Mouse (Mus musculus) effector memory CD4-positive, alpha-beta T cell, adult 7 months (primary cell): Measurements from ENCODE around the gene Mau2. TPM values are rescaled to one million over a fixed set of nuclear protein-coding genes. Genes with fewer than 3 reads are reported as not detected.

Experiments used
- polyA plus RNA-seq: library from polyadenylated mRNA; unstranded; fragments of 100-300 nt; shearing (Covaris generic); gene quantifications from one replicate; pipeline ENCODE4 v1.2.1, GENCODE M21; 2017

Mau2 gene
- 109 TPM for polyA plus RNA-seq

DNA sequence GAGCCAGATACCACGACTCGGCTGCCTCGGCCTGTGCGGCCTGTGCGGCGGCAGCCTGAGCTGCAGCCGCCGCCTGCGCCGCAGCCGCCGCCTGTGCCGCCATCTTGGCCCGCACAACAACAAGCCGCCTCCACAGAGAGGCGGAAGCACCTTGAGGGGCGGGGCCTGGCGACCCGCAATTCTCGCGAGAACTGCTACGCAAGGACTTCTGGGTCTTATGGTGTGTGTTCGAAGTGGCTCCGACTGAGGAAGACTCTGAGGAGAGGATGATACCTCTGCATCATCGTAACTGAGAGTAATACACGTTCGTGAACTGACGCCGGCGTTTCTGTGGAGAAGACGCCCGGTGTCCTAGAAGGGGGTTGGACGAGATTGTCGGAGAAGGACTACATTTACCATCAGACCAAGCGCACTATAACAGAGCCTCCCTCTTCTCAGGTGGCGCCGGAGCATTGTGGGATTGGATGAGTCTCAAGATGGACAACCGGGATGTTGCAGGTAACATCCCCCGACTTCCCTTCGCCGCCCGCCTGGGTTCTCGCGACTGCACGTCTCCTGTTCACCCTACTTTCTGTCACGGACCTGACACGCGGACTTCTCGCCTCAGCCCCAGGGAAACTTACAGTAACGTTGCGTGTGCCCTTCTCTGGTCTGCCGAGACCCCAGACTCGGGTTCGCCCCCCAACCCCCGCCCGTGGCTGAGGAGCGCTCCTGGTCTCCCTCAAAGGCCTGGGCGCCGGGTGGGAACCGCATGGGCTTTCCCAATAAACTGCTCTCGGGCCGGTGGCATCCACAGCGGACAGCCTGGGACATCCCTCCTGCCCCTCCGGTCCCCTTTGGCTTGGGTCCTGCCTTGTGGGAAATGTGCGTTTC, at the start of gene Mau2, which contains the start of gene Sugp1:
Gene Mau2 (minus strand): TSS at position 152 of the 873 bp plus-strand sequence.
Gene Sugp1 (plus strand): TSS at position 231 of the 873 bp plus-strand sequence.

DNA sequence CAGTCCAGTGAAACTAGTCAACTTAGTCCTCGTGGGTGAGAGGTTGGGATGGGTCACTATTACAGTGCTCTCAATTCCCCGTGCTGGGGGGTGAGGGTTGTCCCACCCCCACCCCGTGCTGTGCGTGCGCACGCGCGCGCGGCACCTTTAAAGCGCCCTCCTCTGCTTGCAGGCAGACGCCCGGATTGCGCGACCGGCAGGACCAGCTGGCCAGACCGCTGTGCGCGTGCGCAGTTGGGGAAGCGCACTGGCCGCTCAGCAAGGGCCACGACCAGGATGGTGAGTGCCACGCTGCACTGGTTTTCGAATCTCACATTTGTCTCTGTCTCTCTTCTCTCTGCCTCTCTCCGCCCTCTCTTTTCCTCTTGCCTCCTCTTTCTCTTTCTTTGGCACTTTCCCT, 40.8 kb upstream of the Mau2 start, which contains the start of gene Hapln4:
Gene Hapln4 (plus strand): TSS at position 173 of the 400 bp plus-strand sequence.

DNA sequence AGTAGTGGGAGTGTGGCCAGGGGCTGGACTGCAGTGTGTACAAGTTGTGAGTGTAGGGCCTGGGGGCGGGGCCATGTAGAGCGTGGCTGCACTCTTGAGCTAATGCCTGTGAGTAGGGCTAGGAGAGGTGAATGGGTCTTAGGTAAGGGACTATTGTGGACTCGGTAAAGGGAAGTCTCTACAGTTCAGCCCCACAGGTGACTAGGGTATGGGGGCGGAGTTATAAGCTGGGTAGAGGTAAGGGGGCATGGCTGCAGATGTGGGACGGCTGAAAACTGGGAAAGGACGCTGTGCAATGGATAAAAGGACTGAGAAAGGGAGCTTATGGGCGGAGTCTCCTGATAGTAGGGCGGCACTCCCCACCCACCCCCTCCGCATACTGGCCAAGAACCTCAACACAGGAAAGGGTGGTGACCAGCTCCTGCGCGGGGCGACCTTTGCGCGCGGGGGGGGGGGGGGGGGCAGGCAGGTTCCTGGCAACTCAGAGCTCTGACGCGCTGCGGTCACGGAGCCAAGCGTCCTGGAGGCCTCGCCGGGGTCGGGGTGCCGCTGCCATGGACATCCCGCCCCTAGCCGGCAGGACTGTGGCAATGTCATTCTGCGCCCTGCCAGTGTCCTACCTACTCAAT, 30.0 kb upstream of the Mau2 start, which contains the start of gene Tm6sf2:
Gene Tm6sf2 (plus strand): TSS at position 484 of the 629 bp plus-strand sequence.

DNA sequence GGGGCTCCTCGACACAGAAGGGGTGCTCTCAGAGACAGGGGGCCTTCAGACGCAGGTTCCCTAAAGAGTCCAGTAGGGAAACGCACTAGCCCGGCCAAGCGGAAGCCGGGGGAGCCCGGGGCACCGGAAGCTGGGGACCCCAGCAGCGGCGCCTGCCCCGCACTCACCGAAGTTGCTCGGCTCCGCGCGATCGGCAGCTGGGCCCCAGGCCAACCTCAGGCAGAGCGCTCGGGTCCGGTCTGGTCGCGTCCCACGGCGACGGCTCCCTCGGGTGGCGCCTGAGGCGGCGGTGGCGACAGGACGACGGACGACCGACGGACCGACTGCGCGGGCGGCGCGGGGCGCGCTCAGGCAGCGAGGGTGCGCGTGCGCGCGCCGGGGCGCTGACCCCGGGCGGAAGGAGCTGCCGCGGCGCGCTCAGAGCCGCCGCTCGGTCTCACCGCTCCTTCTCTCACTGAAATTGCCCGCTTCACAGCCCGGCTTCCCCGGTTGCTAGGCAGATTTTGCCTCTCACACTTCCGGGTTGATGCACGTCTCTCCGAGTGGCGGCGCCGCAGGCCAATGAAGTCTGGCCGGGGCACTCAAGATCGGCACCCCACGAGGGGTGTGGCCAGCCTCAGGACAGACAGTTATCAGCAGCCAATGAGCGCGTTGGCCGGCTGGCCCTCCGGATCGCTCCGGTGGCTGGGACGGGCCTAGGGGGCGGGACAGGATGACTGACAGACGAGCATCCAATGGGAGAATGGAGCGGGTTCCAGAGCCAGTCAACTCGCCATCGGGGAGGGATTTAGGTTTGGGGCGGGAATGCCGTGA, 46.6 kb downstream of the Mau2 start, which contains the start of gene Gatad2a:
Gene Gatad2a (minus strand): TSS at position 609 of the 813 bp plus-strand sequence.

Other genes with a start within 250 kb of the Mau2 start
- 130 TPM for gene Gmip, start 234.1 kb downstream of the Mau2 start, polyA plus RNA-seq
- gene Lpar2, start 220.3 kb downstream of the Mau2 start, polyA plus RNA-seq = not detected
- 15.9 TPM for gene Pbx4, start 210.2 kb downstream of the Mau2 start, polyA plus RNA-seq
- gene Cilp2, start 155.0 kb downstream of the Mau2 start, polyA plus RNA-seq = not detected
- 1.4 TPM for gene Tssk6, start 140.6 kb downstream of the Mau2 start, polyA plus RNA-seq
- gene Ndufa13, start 140.2 kb downstream of the Mau2 start, polyA plus RNA-seq = 112 TPM
- gene Yjefn3, start 140.0 kb downstream of the Mau2 start, polyA plus RNA-seq = not detected
- gene Gatad2a, start 46.4 kb downstream of the Mau2 start, polyA plus RNA-seq = 133 TPM
- gene Sugp1, start 79 bp upstream of the Mau2 start, polyA plus RNA-seq = 49.0 TPM
- gene Tm6sf2, start 30.2 kb upstream of the Mau2 start, polyA plus RNA-seq = not detected
- gene Hapln4, start 40.7 kb upstream of the Mau2 start, polyA plus RNA-seq = not detected
- gene Ncan, start 78.1 kb upstream of the Mau2 start, polyA plus RNA-seq = not detected
- 35.4 TPM for gene Nr2c2ap, start 88.6 kb upstream of the Mau2 start, polyA plus RNA-seq
- 22.4 TPM for gene Rfxank, start 96.4 kb upstream of the Mau2 start, polyA plus RNA-seq
- 41.0 TPM for gene Borcs8, start 96.8 kb upstream of the Mau2 start, polyA plus RNA-seq
- gene Mef2b, start 97.0 kb upstream of the Mau2 start, polyA plus RNA-seq = 0.49 TPM
- gene Tmem161a, start 129.6 kb upstream of the Mau2 start, polyA plus RNA-seq = 40.5 TPM
- gene Slc25a42, start 169.6 kb upstream of the Mau2 start, polyA plus RNA-seq = 5.2 TPM
- gene Sugp2, start 191.5 kb upstream of the Mau2 start, polyA plus RNA-seq = 27.4 TPM
- 11.4 TPM for gene Armc6, start 191.7 kb upstream of the Mau2 start, polyA plus RNA-seq
- gene Homer3, start 240.1 kb upstream of the Mau2 start, polyA plus RNA-seq = 0.74 TPM